Mouse (Mus musculus): Measurements from ENCODE around the gene Wdr83os. TPM values are rescaled to one million over a fixed set of nuclear protein-coding genes. Genes with fewer than 3 reads are reported as not detected.
A peak's percentile ranks its signal among the peaks of the same experiment; 100 is the strongest.

Gene Wdr83os
- polyA plus RNA-seq, 1 experiment from 2014 or later: 156 TPM

DNA sequence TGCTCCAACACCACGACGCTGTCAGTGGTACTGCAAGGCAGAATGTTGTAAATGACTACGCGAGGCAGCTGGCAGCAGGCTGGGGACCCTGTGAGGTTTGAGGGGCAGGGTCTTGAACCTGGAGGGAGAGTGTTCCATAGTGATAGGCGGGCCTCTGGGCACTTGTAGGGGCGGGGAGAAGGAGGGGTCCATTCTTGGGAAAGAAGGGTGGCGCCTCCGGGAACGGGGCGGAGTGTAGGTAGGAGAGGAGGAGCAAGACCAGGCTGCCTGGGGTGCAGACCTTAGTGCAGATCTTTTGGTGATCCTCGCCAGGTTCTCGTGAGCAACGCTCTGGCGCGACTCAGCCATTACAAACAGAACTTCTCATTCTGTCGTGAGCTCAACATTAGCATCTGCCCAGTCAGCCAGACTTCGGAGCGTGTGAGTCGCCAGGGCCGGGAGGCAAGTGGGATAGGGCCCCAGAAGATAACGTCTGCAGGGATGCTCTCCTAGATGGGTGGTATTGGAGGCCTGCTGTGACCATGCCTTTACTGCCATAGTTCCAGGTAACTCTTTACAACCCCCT lies 11.1 kb downstream of the Wdr83os start:
- no peak overlapping the region for H3K27ac ChIP-seq (ENCODE audit: low read depth)
- H3K4me2 ChIP-seq (ENCODE audit: low read length): no peak overlapping the region
- no peak overlapping the region for H3K4me3 ChIP-seq (ENCODE audit: low read depth, low read length)
- H3K27me3 ChIP-seq (replicated peaks; ENCODE audit: control insufficient read depth, insufficient read depth, low read length): no peaks in the 10 kb centered on the region
- ATAC-seq (replicated peaks; ENCODE audit: low FRiP score, low TSS enrichment, low read depth) (peak; percentile 28; the same call in 1 of the 2 replicates), DNase-seq (ENCODE audit: low spot score) (no peak)
- H3K9ac ChIP-seq (ENCODE audit: low read length): no peak overlapping the region
- H3K9me3 ChIP-seq (ENCODE audit: control insufficient read depth, low read length): no peaks in the 10 kb centered on the region
- H3K36me3 ChIP-seq (ENCODE audit: control insufficient read depth, insufficient read depth, low read length): peaks cover 72% of the 10 kb centered on the region
- WGBS: 32% methylated on average over 21 of the region's 21 CpGs
- H3K4me1 ChIP-seq (replicated peaks; ENCODE audit: control insufficient read depth, insufficient read depth, low read length): no peaks in the 10 kb centered on the region

DNA sequence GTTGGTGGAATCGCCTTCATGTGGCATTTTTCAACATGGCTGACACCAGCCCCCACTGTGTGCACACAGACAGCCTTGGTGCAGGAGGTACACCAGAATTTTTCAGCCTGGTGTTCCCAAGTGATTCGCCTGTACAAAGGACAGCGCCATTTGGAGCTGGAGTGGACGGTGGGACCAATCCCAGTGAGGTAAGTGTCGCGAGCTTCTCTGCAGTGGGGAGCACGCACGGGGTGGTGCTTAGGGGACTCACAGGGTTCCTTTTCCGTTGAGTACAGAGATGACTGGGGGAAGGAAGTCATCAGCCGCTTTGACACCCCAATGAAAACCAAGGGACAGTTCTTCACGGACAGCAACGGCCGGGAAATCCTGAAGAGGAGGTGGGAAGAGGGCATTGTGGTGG lies 14.5 kb downstream of the Wdr83os start:
- H3K4me3 ChIP-seq (ENCODE audit: low read depth, low read length): no peak overlapping the region
- H3K4me2 ChIP-seq (ENCODE audit: low read length): no peak overlapping the region
- 94% methylated on average over 13 of the region's 13 CpGs for WGBS
- no peaks in the 10 kb centered on the region for H3K4me1 ChIP-seq (replicated peaks; ENCODE audit: control insufficient read depth, insufficient read depth, low read length)
- H3K27me3 ChIP-seq (replicated peaks; ENCODE audit: control insufficient read depth, insufficient read depth, low read length): no peaks in the 10 kb centered on the region
- ATAC-seq (replicated peaks; ENCODE audit: low FRiP score, low TSS enrichment, low read depth): no peak
- no peak overlapping the region for H3K9ac ChIP-seq (ENCODE audit: low read length)
- no peaks in the 10 kb centered on the region for H3K9me3 ChIP-seq (ENCODE audit: control insufficient read depth, low read length)
- no peak for DNase-seq (ENCODE audit: low spot score)
- H3K36me3 ChIP-seq (ENCODE audit: control insufficient read depth, insufficient read depth, low read length): peaks cover 69% of the 10 kb centered on the region
- H3K27ac ChIP-seq (ENCODE audit: low read depth): no peak overlapping the region

DNA sequence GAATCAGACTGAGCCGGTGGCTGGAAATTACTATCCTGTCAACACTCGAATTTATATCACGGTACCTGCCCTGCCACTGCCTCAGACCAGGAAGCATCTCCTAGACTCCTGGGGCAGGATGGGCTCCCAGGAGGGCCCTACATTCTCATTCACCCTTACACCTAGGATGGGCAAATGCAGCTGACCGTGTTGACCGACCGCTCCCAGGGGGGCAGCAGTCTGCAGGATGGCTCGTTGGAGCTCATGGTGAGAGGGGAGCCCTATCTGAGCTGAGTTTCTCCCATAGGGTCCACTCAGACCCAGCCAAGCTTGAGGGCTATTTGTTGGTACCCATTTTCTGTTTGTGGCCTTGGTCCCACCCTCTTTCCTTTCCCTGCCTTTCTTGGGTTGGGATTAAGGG lies 15.0 kb downstream of the Wdr83os start:
- ATAC-seq (replicated peaks; ENCODE audit: low FRiP score, low TSS enrichment, low read depth) (no peak), DNase-seq (ENCODE audit: low spot score) (no peak)
- no peaks in the 10 kb centered on the region for H3K4me1 ChIP-seq (replicated peaks; ENCODE audit: control insufficient read depth, insufficient read depth, low read length)
- peaks cover 69% of the 10 kb centered on the region for H3K36me3 ChIP-seq (ENCODE audit: control insufficient read depth, insufficient read depth, low read length)
- H3K4me3 ChIP-seq (ENCODE audit: low read depth, low read length): no peak overlapping the region
- H3K27me3 ChIP-seq (replicated peaks; ENCODE audit: control insufficient read depth, insufficient read depth, low read length): no peaks in the 10 kb centered on the region
- no peak overlapping the region for H3K27ac ChIP-seq (ENCODE audit: low read depth)
- H3K9ac ChIP-seq (ENCODE audit: low read length): no peak overlapping the region
- 93% methylated on average over 7 of the region's 7 CpGs for WGBS
- no peaks in the 10 kb centered on the region for H3K9me3 ChIP-seq (ENCODE audit: control insufficient read depth, low read length)
- H3K4me2 ChIP-seq (ENCODE audit: low read length): no peak overlapping the region

- Histone ChIP-seq H3K4me3 (ENCODE audit: low read depth, low read length) (no peak overlapping the region), H3K36me3 (ENCODE audit: control insufficient read depth, insufficient read depth, low read length) (peaks cover 65% of the 10 kb centered on the region), H3K9ac (ENCODE audit: low read length) (no peak overlapping the region), H3K4me1 (replicated peaks; ENCODE audit: control insufficient read depth, insufficient read depth, low read length) (no peaks in the 10 kb centered on the region), H3K9me3 (ENCODE audit: control insufficient read depth, low read length) (no peaks in the 10 kb centered on the region), H3K4me2 (ENCODE audit: low read length) (no peak overlapping the region), H3K27me3 (replicated peaks; ENCODE audit: control insufficient read depth, insufficient read depth, low read length) (no peaks in the 10 kb centered on the region), H3K27ac (ENCODE audit: low read depth) (no peak overlapping the region)
- ATAC-seq (replicated peaks; ENCODE audit: low FRiP score, low TSS enrichment, low read depth): no peak
- DNase-seq (ENCODE audit: low spot score): no peak
- WGBS: 94% methylated on average over 16 of the region's 16 CpGs
These were observed 15.7 kb downstream of the Wdr83os start for GRCm38 (mm10) chr8:85096196-85096595.

DNA sequence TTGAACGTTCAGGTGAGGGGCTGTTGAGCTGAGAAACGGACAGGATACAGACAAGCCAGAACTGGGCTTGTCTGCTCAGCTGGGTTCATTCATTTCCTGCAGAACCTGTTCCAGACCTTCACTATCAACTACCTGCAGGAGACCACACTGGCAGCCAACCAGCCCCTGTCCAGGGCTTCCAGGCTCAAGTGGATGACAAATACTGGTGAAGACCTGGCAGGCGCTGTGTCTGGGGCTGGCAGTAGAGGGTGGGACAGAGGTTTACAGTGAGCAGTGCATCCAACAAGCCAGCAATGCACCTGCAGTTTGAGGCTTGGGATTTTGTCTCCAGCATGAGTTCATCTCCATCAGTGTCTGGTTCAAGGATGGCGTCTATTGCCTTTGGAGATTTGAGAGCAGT lies 16.3 kb downstream of the Wdr83os start:
- ATAC-seq (replicated peaks; ENCODE audit: low FRiP score, low TSS enrichment, low read depth) (no peak), DNase-seq (ENCODE audit: low spot score) (no peak)
- WGBS: 86% methylated on average over 4 of the region's 4 CpGs
- no peak overlapping the region for H3K4me3 ChIP-seq (ENCODE audit: low read depth, low read length)
- no peaks in the 10 kb centered on the region for H3K9me3 ChIP-seq (ENCODE audit: control insufficient read depth, low read length)
- peaks cover 63% of the 10 kb centered on the region for H3K36me3 ChIP-seq (ENCODE audit: control insufficient read depth, insufficient read depth, low read length)
- H3K9ac ChIP-seq (ENCODE audit: low read length): no peak overlapping the region
- no peak overlapping the region for H3K4me2 ChIP-seq (ENCODE audit: low read length)
- H3K4me1 ChIP-seq (replicated peaks; ENCODE audit: control insufficient read depth, insufficient read depth, low read length): no peaks in the 10 kb centered on the region
- no peaks in the 10 kb centered on the region for H3K27me3 ChIP-seq (replicated peaks; ENCODE audit: control insufficient read depth, insufficient read depth, low read length)
- no peak overlapping the region for H3K27ac ChIP-seq (ENCODE audit: low read depth)

DNA sequence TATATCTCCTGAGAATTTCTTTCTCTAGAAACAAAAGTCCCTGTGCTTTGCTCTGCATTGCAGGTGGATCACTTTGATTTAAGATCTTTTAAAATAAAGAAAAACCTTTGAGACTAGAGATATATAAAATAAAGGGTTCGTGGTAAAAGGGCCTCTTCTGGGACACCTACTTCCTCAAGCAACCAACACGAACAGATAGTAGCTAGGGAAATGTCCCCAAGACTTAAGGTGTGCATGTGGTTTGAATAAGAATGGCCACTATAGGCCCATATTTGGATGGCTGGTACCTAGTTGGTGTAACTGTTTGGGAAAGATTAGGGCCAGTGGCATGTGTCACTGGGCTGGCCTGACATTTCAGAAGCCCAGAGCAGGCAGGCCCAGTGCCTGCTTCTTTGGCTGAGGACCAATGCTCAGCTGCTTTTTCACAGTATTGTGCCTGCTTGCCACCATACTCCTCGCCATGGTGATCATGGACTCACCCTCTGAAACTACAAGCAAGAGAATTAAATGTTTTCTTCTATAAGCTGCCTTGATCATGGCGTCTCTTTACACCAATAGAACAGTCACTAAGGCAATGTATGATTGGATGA lies 19.6 kb downstream of the Wdr83os start:
- no peak overlapping the region for H3K4me3 ChIP-seq (ENCODE audit: low read depth, low read length)
- no peak overlapping the region for H3K9ac ChIP-seq (ENCODE audit: low read length)
- H3K36me3 ChIP-seq (ENCODE audit: control insufficient read depth, insufficient read depth, low read length): peaks cover 38% of the 10 kb centered on the region
- H3K27me3 ChIP-seq (replicated peaks; ENCODE audit: control insufficient read depth, insufficient read depth, low read length): no peaks in the 10 kb centered on the region
- no peaks in the 10 kb centered on the region for H3K4me1 ChIP-seq (replicated peaks; ENCODE audit: control insufficient read depth, insufficient read depth, low read length)
- no peak overlapping the region for H3K4me2 ChIP-seq (ENCODE audit: low read length)
- DNase-seq (ENCODE audit: low spot score): no peak
- H3K27ac ChIP-seq (ENCODE audit: low read depth): no peak overlapping the region
- no peak for ATAC-seq (replicated peaks; ENCODE audit: low FRiP score, low TSS enrichment, low read depth)
- H3K9me3 ChIP-seq (ENCODE audit: control insufficient read depth, low read length): no peaks in the 10 kb centered on the region
- 84% methylated on average over 4 of the region's 4 CpGs for WGBS

GRCm38 (mm10) chr8:85113241-85113640 lies 32.7 kb downstream of the Wdr83os start:
- Histone ChIP-seq H3K4me1 (replicated peaks; ENCODE audit: control insufficient read depth, insufficient read depth, low read length) (no peaks in the 10 kb centered on the region), H3K4me2 (ENCODE audit: low read length) (no peak overlapping the region), H3K4me3 (ENCODE audit: low read depth, low read length) (no peak overlapping the region), H3K27ac (ENCODE audit: low read depth) (no peak overlapping the region), H3K9me3 (ENCODE audit: control insufficient read depth, low read length) (peaks cover 7% of the 10 kb centered on the region; the same call in 1 of the 2 replicates), H3K27me3 (replicated peaks; ENCODE audit: control insufficient read depth, insufficient read depth, low read length) (no peaks in the 10 kb centered on the region), H3K9ac (ENCODE audit: low read length) (no peak overlapping the region), H3K36me3 (ENCODE audit: control insufficient read depth, insufficient read depth, low read length) (peaks cover 31% of the 10 kb centered on the region)
- 92% methylated on average over 10 of the region's 10 CpGs for WGBS
- DNase-seq (ENCODE audit: low spot score): no peak
- ATAC-seq (replicated peaks; ENCODE audit: low FRiP score, low TSS enrichment, low read depth): no peak

DNA sequence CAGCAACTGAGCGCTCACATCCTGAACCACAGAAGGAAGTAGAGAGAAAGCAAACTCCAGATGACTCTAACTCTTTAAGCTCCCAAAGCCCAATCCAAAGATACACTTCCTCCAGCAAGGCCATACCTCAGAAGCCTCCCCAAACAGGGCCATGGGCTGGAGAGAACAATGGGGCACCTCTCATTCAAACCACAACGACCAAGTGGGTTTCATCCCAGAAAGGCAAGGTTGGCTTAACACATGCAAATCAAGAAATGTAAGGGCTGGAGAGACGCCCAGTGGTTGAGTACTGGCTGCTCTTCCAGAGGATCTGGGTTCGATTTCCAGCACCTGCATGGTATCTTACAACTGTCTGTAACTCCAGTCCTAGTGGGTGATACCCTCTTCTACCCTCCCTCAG lies 35.0 kb downstream of the Wdr83os start:
- WGBS: 82% methylated on average over 4 of the region's 4 CpGs

GRCm38 (mm10) chr8:85116984-85117383 lies 36.4 kb downstream of the Wdr83os start:
- Histone ChIP-seq H3K4me2 (ENCODE audit: low read length) (no peak overlapping the region), H3K36me3 (ENCODE audit: control insufficient read depth, insufficient read depth, low read length) (0 out of 2 replicates have a peak, but pooled peaks cover under 1% of the 10 kb centered on the region), H3K9me3 (ENCODE audit: control insufficient read depth, low read length) (0 out of 2 replicates have a peak, but pooled peaks cover 3% of the 10 kb centered on the region), H3K9ac (ENCODE audit: low read length) (no peak overlapping the region), H3K4me1 (replicated peaks; ENCODE audit: control insufficient read depth, insufficient read depth, low read length) (no peaks in the 10 kb centered on the region), H3K27me3 (replicated peaks; ENCODE audit: control insufficient read depth, insufficient read depth, low read length) (no peaks in the 10 kb centered on the region), H3K27ac (ENCODE audit: low read depth) (no peak overlapping the region), H3K4me3 (ENCODE audit: low read depth, low read length) (no peak overlapping the region)
- 54% methylated on average over 7 of the region's 7 CpGs for WGBS
- DNase-seq (ENCODE audit: low spot score) (no peak), ATAC-seq (replicated peaks; ENCODE audit: low FRiP score, low TSS enrichment, low read depth) (no peak)

More for the DNA sequence above, 35.0 kb downstream of the Wdr83os start:
- Histone ChIP-seq H3K36me3 (ENCODE audit: control insufficient read depth, insufficient read depth, low read length) (peaks cover 15% of the 10 kb centered on the region), H3K4me1 (replicated peaks; ENCODE audit: control insufficient read depth, insufficient read depth, low read length) (no peaks in the 10 kb centered on the region), H3K27ac (ENCODE audit: low read depth) (no peak overlapping the region), H3K9ac (ENCODE audit: low read length) (no peak overlapping the region), H3K27me3 (replicated peaks; ENCODE audit: control insufficient read depth, insufficient read depth, low read length) (no peaks in the 10 kb centered on the region), H3K4me2 (ENCODE audit: low read length) (no peak overlapping the region), H3K4me3 (ENCODE audit: low read depth, low read length) (no peak overlapping the region), H3K9me3 (ENCODE audit: control insufficient read depth, low read length) (peaks cover 7% of the 10 kb centered on the region; the same call in 1 of the 2 replicates)
- DNase-seq (ENCODE audit: low spot score): no peak
- no peak for ATAC-seq (replicated peaks; ENCODE audit: low FRiP score, low TSS enrichment, low read depth)
